Mouse (Mus musculus): ENCODE data around the gene Safb. TPM values are rescaled to one million over a fixed set of nuclear protein-coding genes. Genes with fewer than 3 reads are reported as not detected.
"Not testable (repeated sequence)": the region's sequence is repeated elsewhere in the genome, so short reads cannot be mapped to it uniquely, and the experiment has no call there.

Safb gene
- polyA plus RNA-seq, 1 experiment from 2014 or later, result 86.9 TPM

DNA sequence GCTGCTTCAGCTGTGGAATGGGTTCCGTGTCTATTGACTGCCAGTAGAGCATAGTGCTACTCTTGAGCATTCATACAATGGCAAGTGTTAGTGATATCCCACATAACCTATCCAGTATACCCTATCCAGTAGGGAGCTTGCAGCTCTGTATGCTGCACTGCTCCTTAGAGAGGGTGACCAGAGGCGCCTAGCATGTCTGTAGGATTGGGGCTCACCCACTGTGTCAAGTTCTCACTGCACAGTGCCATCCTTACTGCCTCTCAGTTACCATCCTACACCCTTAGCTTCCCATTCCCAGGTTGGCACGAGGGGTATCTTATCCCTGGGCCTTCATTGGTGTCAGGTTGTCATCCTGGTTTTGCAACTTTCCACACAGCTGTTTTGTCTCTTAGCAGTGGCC is 19.8 kb downstream of the Safb start:
- no peak for ATAC-seq (ENCODE audit: low read depth)
- no peak overlapping the region for H3K9ac ChIP-seq (ENCODE audit: low read length)
- H3K9me3 ChIP-seq (ENCODE audit: control insufficient read depth, low read length), result no peaks in the 10 kb centered on the region
- peaks cover 74% of the 10 kb centered on the region for H3K36me3 ChIP-seq (ENCODE audit: control insufficient read depth, insufficient read depth, low read length)
- no peaks in the 10 kb centered on the region for H3K27me3 ChIP-seq (ENCODE audit: control insufficient read depth, insufficient read depth, low read depth, low read length)
- 88% methylated on average over 3 of the region's 3 CpGs for WGBS
- peaks cover 11% of the 10 kb centered on the region for H3K4me1 ChIP-seq (replicated peaks; ENCODE audit: control insufficient read depth, insufficient read depth, low read length)
- no peak overlapping the region for H3K27ac ChIP-seq (ENCODE audit: low read length)
- no peak overlapping the region for H3K4me3 ChIP-seq (ENCODE audit: low read length)
- no peak overlapping the region for H3K4me2 ChIP-seq (ENCODE audit: low read depth, low read length)

DNA sequence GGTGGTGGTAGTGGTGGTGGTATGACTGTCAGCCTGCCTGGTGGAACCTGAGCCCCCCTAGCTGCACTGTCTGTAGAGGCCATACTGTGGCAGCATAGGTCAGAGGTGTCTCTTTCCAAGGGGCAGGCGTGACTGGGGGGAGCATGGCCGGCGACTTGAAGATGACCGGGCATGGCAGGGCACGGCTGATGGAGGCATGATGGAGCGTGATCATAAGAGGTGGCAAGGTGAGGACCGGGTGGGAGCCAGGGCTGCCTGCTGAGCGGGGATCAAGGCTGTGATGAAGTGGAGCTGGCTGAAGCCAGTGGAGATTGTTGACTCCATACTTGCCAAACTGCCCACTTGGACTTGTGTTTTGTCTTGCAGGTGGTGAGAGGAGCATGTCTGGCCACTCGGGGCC is 20.8 kb downstream of the Safb start:
- no peaks in the 10 kb centered on the region for H3K9me3 ChIP-seq (ENCODE audit: control insufficient read depth, low read length)
- no peak overlapping the region for H3K9ac ChIP-seq (ENCODE audit: low read length)
- no peaks in the 10 kb centered on the region for H3K27me3 ChIP-seq (ENCODE audit: control insufficient read depth, insufficient read depth, low read depth, low read length)
- WGBS, result 84% methylated on average over 9 of the region's 9 CpGs
- ATAC-seq (ENCODE audit: low read depth), result no peak
- no peak overlapping the region for H3K27ac ChIP-seq (ENCODE audit: low read length)
- H3K4me3 ChIP-seq (ENCODE audit: low read length), result no peak overlapping the region
- peaks cover 64% of the 10 kb centered on the region for H3K36me3 ChIP-seq (ENCODE audit: control insufficient read depth, insufficient read depth, low read length)
- no peak overlapping the region for H3K4me2 ChIP-seq (ENCODE audit: low read depth, low read length)
- peaks cover 15% of the 10 kb centered on the region for H3K4me1 ChIP-seq (replicated peaks; ENCODE audit: control insufficient read depth, insufficient read depth, low read length)

DNA sequence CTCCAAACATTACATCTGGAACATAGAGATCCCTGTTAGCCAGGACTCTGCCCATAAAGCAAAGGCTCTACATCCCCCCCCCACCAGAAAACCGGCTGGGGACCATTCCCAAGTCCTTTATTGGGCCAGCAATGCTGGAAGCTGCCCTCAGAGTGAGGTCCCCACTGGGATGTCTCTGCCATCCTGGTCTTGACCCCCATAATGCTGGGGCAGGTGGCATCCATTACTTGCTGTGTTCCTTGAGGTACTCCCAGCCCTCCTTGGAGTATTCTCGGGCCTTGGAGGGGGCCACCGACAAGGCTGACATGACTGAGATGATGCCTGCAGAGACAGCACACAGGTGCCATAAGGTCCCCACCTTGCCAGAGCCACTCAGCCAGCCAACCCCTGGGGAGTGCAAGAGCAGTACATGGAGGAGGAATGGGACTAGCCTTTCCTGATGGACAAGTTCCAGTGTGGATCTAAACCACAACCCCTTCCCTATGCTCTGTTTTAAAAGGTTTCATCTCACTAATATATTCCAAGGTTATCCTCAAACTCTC is 23.0 kb downstream of the Safb start:
- WGBS, result 67% methylated on average over 3 of the region's 3 CpGs
- Histone ChIP-seq H3K36me3 (ENCODE audit: control insufficient read depth, insufficient read depth, low read length) (peaks cover 46% of the 10 kb centered on the region), H3K4me1 (replicated peaks; ENCODE audit: control insufficient read depth, insufficient read depth, low read length) (peaks cover 26% of the 10 kb centered on the region), H3K9ac (ENCODE audit: low read length) (no peak overlapping the region; the same call in 1 of the 2 replicates), H3K27me3 (ENCODE audit: control insufficient read depth, insufficient read depth, low read depth, low read length) (no peaks in the 10 kb centered on the region), H3K4me2 (ENCODE audit: low read depth, low read length) (no peak overlapping the region), H3K4me3 (ENCODE audit: low read length) (no peak overlapping the region), H3K27ac (ENCODE audit: low read length) (no peak overlapping the region), H3K9me3 (ENCODE audit: control insufficient read depth, low read length) (no peaks in the 10 kb centered on the region)
- no peak for ATAC-seq (ENCODE audit: low read depth)

DNA sequence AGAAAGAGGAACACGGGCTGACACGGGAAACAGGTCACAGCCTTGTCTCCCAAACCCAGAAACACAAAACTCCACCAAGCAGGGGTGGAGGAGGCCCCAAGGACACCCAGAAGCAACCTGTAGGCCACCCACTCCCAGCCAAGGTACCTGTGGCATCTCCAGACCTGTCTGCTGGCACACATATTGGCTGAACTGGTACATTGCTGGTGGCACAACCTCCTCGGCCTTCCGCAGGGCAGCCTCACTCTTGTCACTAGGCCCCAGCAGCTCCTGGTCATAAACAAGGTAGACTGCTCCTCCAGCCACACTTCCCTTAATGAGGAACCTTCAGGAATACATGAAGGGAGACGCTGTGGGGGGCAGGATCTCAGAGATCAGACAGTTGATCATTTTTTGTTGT is 24.1 kb downstream of the Safb start:
- Histone ChIP-seq H3K9ac (ENCODE audit: low read length) (peak overlapping the region; percentile 82), H3K27ac (ENCODE audit: low read length) (no peak overlapping the region; the same call in 1 of the 2 replicates), H3K4me1 (replicated peaks; ENCODE audit: control insufficient read depth, insufficient read depth, low read length) (peaks cover 26% of the 10 kb centered on the region), H3K4me3 (ENCODE audit: low read length) (peak overlapping the region; percentile 68), H3K4me2 (ENCODE audit: low read depth, low read length) (peak overlapping the region; percentile 61), H3K36me3 (ENCODE audit: control insufficient read depth, insufficient read depth, low read length) (peaks cover 35% of the 10 kb centered on the region), H3K27me3 (ENCODE audit: control insufficient read depth, insufficient read depth, low read depth, low read length) (no peaks in the 10 kb centered on the region), H3K9me3 (ENCODE audit: control insufficient read depth, low read length) (no peaks in the 10 kb centered on the region)
- ATAC-seq (ENCODE audit: low read depth), result no peak
- WGBS, result 42% methylated on average over 5 of the region's 5 CpGs

DNA sequence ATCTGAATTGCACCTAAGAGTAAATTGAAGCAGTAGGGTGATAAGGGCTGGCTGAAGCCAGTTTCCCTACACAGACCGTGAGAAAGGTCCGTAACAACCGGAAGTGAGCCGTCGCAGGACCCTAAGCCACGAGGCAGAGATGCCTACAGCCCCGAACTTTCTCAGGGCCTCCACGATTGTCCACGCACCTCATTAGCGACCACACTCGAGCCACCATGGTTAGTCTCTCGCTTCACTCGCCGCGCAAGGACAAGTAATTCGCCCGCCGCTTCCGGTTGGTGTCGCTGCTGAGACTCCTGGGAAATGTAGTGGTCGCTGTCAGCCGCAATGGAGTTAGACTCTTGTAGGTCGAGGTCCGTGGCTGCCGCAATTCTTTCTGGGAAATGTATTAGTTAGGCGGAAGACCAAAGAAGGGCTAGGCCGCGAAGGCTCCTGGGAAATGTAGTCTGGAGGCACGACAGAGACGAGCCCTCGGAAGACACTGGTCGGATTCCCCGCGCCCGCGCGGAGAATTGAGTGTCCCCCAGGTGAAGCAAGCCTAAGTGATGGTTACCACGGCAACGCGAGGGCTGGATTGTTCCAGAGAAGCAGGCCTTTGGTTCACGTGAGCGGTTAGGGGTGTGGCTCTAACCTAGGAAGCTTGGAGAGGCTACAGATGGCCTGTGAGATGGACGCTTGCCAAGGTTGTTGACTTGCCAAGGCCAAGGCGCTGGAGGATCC is 25.0 kb downstream of the Safb start, which contains the start of gene 2410015M20Rik:
TSS of gene 2410015M20Rik (minus strand) at position 320 of the 720 bp plus-strand sequence.
- WGBS, result under 1% methylated on average over 44 of the region's 44 CpGs
- H3K4me1 ChIP-seq (replicated peaks; ENCODE audit: control insufficient read depth, insufficient read depth, low read length), result peaks cover 31% of the 10 kb centered on the region
- H3K36me3 ChIP-seq (ENCODE audit: control insufficient read depth, insufficient read depth, low read length), result peaks cover 30% of the 10 kb centered on the region
- H3K9ac ChIP-seq (ENCODE audit: low read length), result peak within 1 kb of the TSS; percentile 82
- H3K27me3 ChIP-seq (ENCODE audit: control insufficient read depth, insufficient read depth, low read depth, low read length), result no peaks in the 10 kb centered on the region
- H3K9me3 ChIP-seq (ENCODE audit: control insufficient read depth, low read length), result no peaks in the 10 kb centered on the region
- H3K27ac ChIP-seq (ENCODE audit: low read length), result peak within 1 kb of the TSS; percentile 80
- H3K4me2 ChIP-seq (ENCODE audit: low read depth, low read length), result peak within 1 kb of the TSS; percentile 77
- peak within 1 kb of the TSS; percentile 68 for H3K4me3 ChIP-seq (ENCODE audit: low read length)
- peak; percentile 91 for ATAC-seq (ENCODE audit: low read depth)

DNA sequence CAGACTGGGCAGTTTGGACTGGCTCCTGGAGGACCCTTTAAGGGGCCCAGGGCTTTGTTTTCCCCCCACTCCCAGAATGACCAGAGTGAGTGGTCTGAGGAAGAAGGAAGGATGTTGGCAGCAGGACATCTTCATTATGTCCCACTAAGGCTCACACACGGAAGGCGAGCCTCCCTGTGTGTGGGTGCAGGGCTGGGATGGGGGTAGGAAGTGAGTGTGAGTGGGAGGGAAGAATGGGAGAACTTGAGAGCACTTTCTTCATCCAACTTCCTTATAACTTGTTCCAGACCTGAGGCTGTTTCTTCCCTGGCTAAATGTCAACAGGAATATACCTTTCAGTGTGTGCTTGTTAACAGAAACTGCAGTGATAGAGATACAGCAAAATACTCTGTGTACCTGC is 26.7 kb downstream of the Safb start:
- Histone ChIP-seq H3K9me3 (ENCODE audit: control insufficient read depth, low read length) (no peaks in the 10 kb centered on the region), H3K4me2 (ENCODE audit: low read depth, low read length) (no peak overlapping the region), H3K36me3 (ENCODE audit: control insufficient read depth, insufficient read depth, low read length) (peaks cover 21% of the 10 kb centered on the region), H3K4me1 (replicated peaks; ENCODE audit: control insufficient read depth, insufficient read depth, low read length) (peaks cover 37% of the 10 kb centered on the region), H3K27ac (ENCODE audit: low read length) (no peak overlapping the region), H3K27me3 (ENCODE audit: control insufficient read depth, insufficient read depth, low read depth, low read length) (no peaks in the 10 kb centered on the region), H3K9ac (ENCODE audit: low read length) (no peak overlapping the region), H3K4me3 (ENCODE audit: low read length) (no peak overlapping the region)
- WGBS, result 65% methylated on average over 2 of the region's 2 CpGs
- no peak for ATAC-seq (ENCODE audit: low read depth)

DNA sequence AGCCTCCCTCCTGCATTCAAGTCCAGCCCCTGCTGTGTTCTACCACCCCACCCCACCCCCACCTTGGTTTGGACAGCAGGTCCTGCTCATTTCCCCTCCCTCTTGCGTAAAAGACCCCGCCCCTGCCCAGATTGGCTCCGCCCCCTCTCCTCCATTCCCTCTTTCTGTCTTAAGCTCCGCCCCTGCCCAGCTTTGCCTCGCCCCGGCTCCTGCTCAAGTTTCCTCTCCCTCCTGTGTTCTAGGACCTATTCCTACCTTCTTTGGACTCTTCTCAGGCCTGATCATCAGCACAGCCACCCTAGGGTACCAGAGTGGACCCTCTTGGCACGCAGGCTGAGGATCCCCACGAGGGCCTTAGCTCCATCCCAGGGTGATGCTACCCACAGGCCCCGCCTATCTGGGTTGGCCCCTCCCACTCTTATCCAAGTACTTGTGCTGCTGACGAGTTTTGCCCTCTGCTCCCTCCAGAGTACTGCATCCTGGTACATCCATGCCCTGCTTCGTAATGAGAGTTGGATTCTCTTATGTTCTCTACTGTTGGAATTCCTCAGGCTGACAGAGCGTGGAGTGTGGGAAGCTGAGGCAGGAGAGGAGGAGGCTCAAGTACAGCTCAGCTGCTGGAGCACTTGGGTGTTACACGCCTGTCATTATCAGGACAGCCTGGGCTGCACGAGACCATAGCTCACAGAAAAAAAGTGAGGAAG is 27.4 kb downstream of the Safb start:
- Histone ChIP-seq H3K4me2 (ENCODE audit: low read depth, low read length) (no peak overlapping the region), H3K36me3 (ENCODE audit: control insufficient read depth, insufficient read depth, low read length) (peaks cover 17% of the 10 kb centered on the region; the same call in 1 of the 2 replicates), H3K27ac (ENCODE audit: low read length) (no peak overlapping the region), H3K4me3 (ENCODE audit: low read length) (0 out of 2 replicates have a peak overlapping the region, but pooled peaks have one; percentile 9), H3K4me1 (replicated peaks; ENCODE audit: control insufficient read depth, insufficient read depth, low read length) (peaks cover 37% of the 10 kb centered on the region), H3K9ac (ENCODE audit: low read length) (0 out of 2 replicates have a peak overlapping the region, but pooled peaks have one; percentile 31), H3K9me3 (ENCODE audit: control insufficient read depth, low read length) (no peaks in the 10 kb centered on the region), H3K27me3 (ENCODE audit: control insufficient read depth, insufficient read depth, low read depth, low read length) (no peaks in the 10 kb centered on the region)
- 17% methylated on average over 14 of the region's 14 CpGs for WGBS
- ATAC-seq (ENCODE audit: low read depth), result no peak

DNA sequence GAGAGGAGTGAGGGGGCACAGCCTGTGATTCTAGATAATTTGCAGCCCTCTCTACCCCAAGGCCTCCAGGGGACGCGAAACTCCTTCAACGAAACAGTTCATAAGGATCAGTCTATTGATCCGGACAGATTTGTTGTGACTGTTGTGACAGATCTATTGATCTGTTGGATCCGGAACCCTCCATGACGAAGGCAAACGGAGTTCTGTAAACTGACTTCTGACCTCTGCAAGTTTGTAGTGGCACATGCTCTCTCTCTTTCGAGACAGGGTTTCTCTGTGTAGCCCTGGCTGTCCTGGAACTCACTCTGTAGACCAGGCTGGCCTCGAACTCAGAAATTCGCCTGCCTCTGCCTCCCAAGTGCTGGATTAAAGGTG is 27.9 kb downstream of the Safb start:
- not testable (repeated sequence) for H3K27ac ChIP-seq (ENCODE audit: low read length); H3K4me3 ChIP-seq (ENCODE audit: low read length); H3K4me2 ChIP-seq (ENCODE audit: low read depth, low read length); H3K9me3 ChIP-seq (ENCODE audit: control insufficient read depth, low read length); H3K27me3 ChIP-seq (ENCODE audit: control insufficient read depth, insufficient read depth, low read depth, low read length); ATAC-seq (ENCODE audit: low read depth)
- WGBS, result 69% methylated on average over 10 of the region's 10 CpGs
- Histone ChIP-seq H3K9ac (ENCODE audit: low read length) (0 out of 2 replicates have a peak overlapping the region, but pooled peaks have one; percentile 31), H3K36me3 (ENCODE audit: control insufficient read depth, insufficient read depth, low read length) (peaks cover 15% of the 10 kb centered on the region; the same call in 1 of the 2 replicates), H3K4me1 (replicated peaks; ENCODE audit: control insufficient read depth, insufficient read depth, low read length) (peaks cover 37% of the 10 kb centered on the region)

DNA sequence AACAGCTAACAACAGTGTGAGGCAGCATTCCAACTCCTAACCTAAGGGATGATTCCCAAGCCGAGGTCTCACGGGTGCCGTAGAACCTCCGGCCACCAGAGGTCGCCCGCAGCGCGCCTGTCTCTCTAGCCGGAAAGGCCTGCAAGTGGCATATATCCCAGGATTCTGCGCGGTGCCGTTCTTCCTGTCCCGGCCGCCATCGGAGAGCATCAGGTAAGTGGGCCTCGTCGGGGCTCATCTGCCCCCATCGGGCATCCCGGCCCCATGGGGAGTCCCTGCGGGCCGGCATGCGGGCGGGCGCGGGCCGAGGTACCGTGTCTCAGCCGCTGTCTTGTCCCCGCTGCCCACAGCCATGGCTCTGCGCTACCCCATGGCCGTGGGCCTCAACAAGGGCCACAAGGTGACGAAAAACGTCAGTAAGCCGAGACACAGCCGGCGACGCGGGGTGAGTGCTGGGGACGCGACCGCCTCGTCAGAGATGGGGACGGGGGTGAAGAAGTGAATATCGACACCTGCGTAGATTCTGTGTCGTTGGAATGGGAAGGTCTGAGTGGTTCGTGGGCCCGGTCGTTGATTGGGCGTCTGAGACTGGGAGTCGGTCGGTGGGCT is 28.7 kb downstream of the Safb start, which contains the start of gene Rpl36:
TSS of gene Rpl36 (plus strand) at position 181 of the 609 bp plus-strand sequence.
- peak; percentile 53 for ATAC-seq (ENCODE audit: low read depth)

More for the DNA sequence above, 28.7 kb downstream of the Safb start, which contains the start of gene Rpl36:
- Histone ChIP-seq H3K4me1 (replicated peaks; ENCODE audit: control insufficient read depth, insufficient read depth, low read length) (peaks cover 33% of the 10 kb centered on the region), H3K9ac (ENCODE audit: low read length) (peak within 1 kb of the TSS; percentile 74), H3K9me3 (ENCODE audit: control insufficient read depth, low read length) (no peaks in the 10 kb centered on the region), H3K4me3 (ENCODE audit: low read length) (peak within 1 kb of the TSS; percentile 75), H3K4me2 (ENCODE audit: low read depth, low read length) (peak within 1 kb of the TSS; percentile 96), H3K36me3 (ENCODE audit: control insufficient read depth, insufficient read depth, low read length) (peaks cover 16% of the 10 kb centered on the region), H3K27me3 (ENCODE audit: control insufficient read depth, insufficient read depth, low read depth, low read length) (no peaks in the 10 kb centered on the region), H3K27ac (ENCODE audit: low read length) (peak within 1 kb of the TSS; percentile 76)
- under 1% methylated on average over 52 of the region's 52 CpGs for WGBS

Data from lung, embryonic 16.5 days (tissue).